Comparison of ENCODE assay signal across 9 mouse cellular contexts in genomic region chr16:89517635-89518034, GRCm38 (mm10). TPM values are rescaled to one million over a fixed set of nuclear protein-coding genes. Genes with fewer than 3 reads are reported as not detected.
DNase-seq lines count a peak whose midpoint lies in the region; ATAC-seq lines count a peak whose summit lies in the region.
"Had no signal": no experiment of that assay in that cellular context is flagged by ENCODE, and none has a peak within 500 bp of the region (broad histone marks: within the 10 kb centered on the region; RNA-seq: fewer than 3 reads in every experiment).

No protein-coding gene starts in this region.

- no peak overlapping the region for H3K4me2 ChIP-seq in hindbrain, embryonic 11.5 days (replicated peaks; ENCODE audit: low read depth, low read length)
- no peak overlapping the region for H3K4me2 ChIP-seq in hindbrain, embryonic 16.5 days (ENCODE audit: low read length)
- H3K4me2 ChIP-seq in forebrain, embryonic 13.5 days: no peak overlapping the region

- no peak overlapping the region for H3K27ac ChIP-seq in hindbrain, embryonic 11.5 days (ENCODE audit: low read depth, low read length)
- no peak overlapping the region for H3K27ac ChIP-seq in hindbrain, embryonic 16.5 days (ENCODE audit: low read depth, low read length)
- H3K27ac ChIP-seq in forebrain, embryonic 13.5 days: no peak overlapping the region

- H3K4me3 ChIP-seq in hindbrain, embryonic 11.5 days (ENCODE audit: low read depth, low read length): no peak overlapping the region
- H3K4me3 ChIP-seq in hindbrain, embryonic 16.5 days (ENCODE audit: low read length): no peak overlapping the region
- no peak overlapping the region for H3K4me3 ChIP-seq in forebrain, embryonic 13.5 days

- H3K4me1 ChIP-seq in hindbrain, embryonic 11.5 days (replicated peaks; ENCODE audit: control insufficient read depth, insufficient read depth, low read length): no peaks in the 10 kb centered on the region
- peaks cover 4% of the 10 kb centered on the region; the same call in 1 of the 2 replicates for H3K4me1 ChIP-seq in hindbrain, embryonic 16.5 days (ENCODE audit: control insufficient read depth, insufficient read depth, low read depth, low read length)
- H3K4me1 ChIP-seq in forebrain, embryonic 13.5 days: peaks cover 11% of the 10 kb centered on the region

- H3K36me3 ChIP-seq in hindbrain, embryonic 11.5 days (ENCODE audit: control insufficient read depth, insufficient read depth, low read length): no peaks in the 10 kb centered on the region
- H3K36me3 ChIP-seq in hindbrain, embryonic 16.5 days (ENCODE audit: control insufficient read depth, insufficient read depth, low read length): no peaks in the 10 kb centered on the region
- no peaks in the 10 kb centered on the region for H3K36me3 ChIP-seq in forebrain, embryonic 13.5 days (ENCODE audit: poor library complexity, severe bottlenecking)

- H3K9ac ChIP-seq in hindbrain, embryonic 11.5 days (ENCODE audit: low read depth, low read length): no peak overlapping the region
- no peak overlapping the region for H3K9ac ChIP-seq in hindbrain, embryonic 16.5 days (ENCODE audit: low read depth, low read length)
- no peak overlapping the region for H3K9ac ChIP-seq in forebrain, embryonic 13.5 days

- peak; percentile 67 for ATAC-seq in hindbrain, embryonic 11.5 days (ENCODE audit: low FRiP score)
- ATAC-seq in hindbrain, embryonic 16.5 days: no peak
- ATAC-seq in forebrain, embryonic 13.5 days: 0 out of 2 replicates have a peak, but pooled peaks have one; percentile 55
- no peak for ATAC-seq in monocyte, adult 5-6 weeks (replicated peaks; ENCODE audit: insufficient number of reproducible peaks, low FRiP score, low TSS enrichment, poor library complexity, severe bottlenecking)

- H3K27me3 ChIP-seq in hindbrain, embryonic 11.5 days (ENCODE audit: control insufficient read depth, insufficient read depth, low read length): no peaks in the 10 kb centered on the region
- H3K27me3 ChIP-seq in hindbrain, embryonic 16.5 days (replicated peaks; ENCODE audit: control insufficient read depth, insufficient read depth, low read length): no peaks in the 10 kb centered on the region
- no peaks in the 10 kb centered on the region for H3K27me3 ChIP-seq in forebrain, embryonic 13.5 days

- DNase-seq in hindbrain, embryonic 11.5 days (ENCODE audit: low spot score): peak; percentile 51
- peak; percentile 63 for DNase-seq in ES-CJ7 (ENCODE audit: low read depth, low spot score)
- peak; percentile 52 for DNase-seq in adrenal gland, postnatal 25 days
- peak; percentile 33 to 70 for DNase-seq in kidney, postnatal 36 days
- peak; percentile 45 for DNase-seq in mesoderm, embryonic 11.5 days (ENCODE audit: low read depth, low spot score)

- 68% methylated on average over 9 of the region's 9 CpGs for WGBS in hindbrain, embryonic 11.5 days
- WGBS in hindbrain, embryonic 16.5 days: 60% methylated on average over 9 of the region's 9 CpGs
- 66% methylated on average over 9 of the region's 9 CpGs for WGBS in forebrain, embryonic 13.5 days

- no peaks in the 10 kb centered on the region for H3K9me3 ChIP-seq in hindbrain, embryonic 11.5 days (ENCODE audit: control insufficient read depth, low read length)
- no peaks in the 10 kb centered on the region for H3K9me3 ChIP-seq in hindbrain, embryonic 16.5 days (ENCODE audit: control insufficient read depth, low read length)
- no peaks in the 10 kb centered on the region for H3K9me3 ChIP-seq in forebrain, embryonic 13.5 days (replicated peaks)

RNA-seq across cellular contexts. Expression of gene Krtap7-1, which starts 9.5 kb away (rescaled TPM):
- polyA plus RNA-seq in hindbrain, embryonic 11.5 days (2014; fragmentation: Nextera tagmentation; extraction: Ambion mirVana): not detected in 2 replicates
- 0.45 TPM in 1 of 2 replicates, not detected in the other for polyA plus RNA-seq in hindbrain, embryonic 16.5 days (2015; fragmentation: Nextera tagmentation; extraction: Ambion mirVana)
- total RNA-seq in adrenal gland, postnatal 25 days (2021): not detected in 2 replicates
- polyA plus RNA-seq in forebrain, embryonic 13.5 days (2015; fragmentation: Nextera tagmentation; extraction: Ambion mirVana): not detected in 2 replicates
- not detected in 3 replicates for total RNA-seq in monocyte, adult 5-6 weeks (2017)
- total RNA-seq: left cerebral cortex, adult 8-10 months had no signal

RNA-seq across cellular contexts. Expression of gene Krtap8-1, which starts 29.9 kb away (rescaled TPM):
- not detected in 2 replicates for polyA plus RNA-seq in hindbrain, embryonic 11.5 days (2014; fragmentation: Nextera tagmentation; extraction: Ambion mirVana)
- polyA plus RNA-seq in hindbrain, embryonic 16.5 days (2015; fragmentation: Nextera tagmentation; extraction: Ambion mirVana): not detected in 2 replicates
- total RNA-seq in adrenal gland, postnatal 25 days (2021): not detected in 2 replicates
- polyA plus RNA-seq in forebrain, embryonic 13.5 days (2015; fragmentation: Nextera tagmentation; extraction: Ambion mirVana): not detected in 2 replicates
- total RNA-seq in monocyte, adult 5-6 weeks (2017): not detected in 3 replicates
- total RNA-seq: left cerebral cortex, adult 8-10 months had no signal

RNA-seq across cellular contexts. Expression of gene Krtap11-1, which starts 53.3 kb away (rescaled TPM):
- not detected in 2 replicates for polyA plus RNA-seq in hindbrain, embryonic 11.5 days (2014; fragmentation: Nextera tagmentation; extraction: Ambion mirVana)
- not detected in 2 replicates for polyA plus RNA-seq in hindbrain, embryonic 16.5 days (2015; fragmentation: Nextera tagmentation; extraction: Ambion mirVana)
- total RNA-seq in adrenal gland, postnatal 25 days (2021): not detected in 2 replicates
- not detected in 2 replicates for polyA plus RNA-seq in forebrain, embryonic 13.5 days (2015; fragmentation: Nextera tagmentation; extraction: Ambion mirVana)
- total RNA-seq in monocyte, adult 5-6 weeks (2017): not detected in 3 replicates
- total RNA-seq: left cerebral cortex, adult 8-10 months had no signal

Comparison
In these comparisons a context has a peak if more than half of its experiments do, and no peak if none do; other contexts are left out.
1. ATAC-seq: peak in hindbrain, embryonic 11.5 days (single experiment) and forebrain, embryonic 13.5 days (single experiment); none in hindbrain, embryonic 16.5 days (single experiment) and monocyte, adult 5-6 weeks (single experiment).
2. Peak in every context shown above with its lines, with median percentiles within 50 percentile points of each other: DNase-seq.